Mouse (Mus musculus) urinary bladder, postnatal 14 days (tissue): ENCODE data around the gene Atf2.
"Not testable (repeated sequence)": the region's sequence is repeated elsewhere in the genome, so short reads cannot be mapped to it uniquely, and the experiment has no call there.

Source experiments
- DNase-seq: peaks from one replicate; pipeline ENCODE4 v3.0.0; 2021; ENCODE audit warnings: low spot score

The Atf2 gene

DNA sequence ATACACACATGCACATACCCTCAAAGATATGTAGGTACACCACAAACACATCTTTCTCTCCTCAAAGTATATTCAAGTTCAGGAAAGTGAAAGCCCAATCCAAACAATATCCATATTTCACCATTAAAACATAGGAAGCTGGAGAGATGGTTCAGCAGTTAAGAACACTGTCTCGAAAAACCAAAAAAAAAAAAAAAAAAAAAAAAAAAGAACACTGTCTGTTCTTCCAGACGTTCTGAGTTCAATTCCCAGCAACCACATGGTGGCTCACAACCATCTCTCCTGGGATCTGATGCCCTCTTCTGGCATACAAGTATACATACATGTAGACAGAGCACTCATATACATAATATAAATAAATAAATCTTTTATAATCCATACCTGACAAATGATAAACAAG lies 6.4 kb downstream of the Atf2 start:
- no peak for DNase-seq

DNA sequence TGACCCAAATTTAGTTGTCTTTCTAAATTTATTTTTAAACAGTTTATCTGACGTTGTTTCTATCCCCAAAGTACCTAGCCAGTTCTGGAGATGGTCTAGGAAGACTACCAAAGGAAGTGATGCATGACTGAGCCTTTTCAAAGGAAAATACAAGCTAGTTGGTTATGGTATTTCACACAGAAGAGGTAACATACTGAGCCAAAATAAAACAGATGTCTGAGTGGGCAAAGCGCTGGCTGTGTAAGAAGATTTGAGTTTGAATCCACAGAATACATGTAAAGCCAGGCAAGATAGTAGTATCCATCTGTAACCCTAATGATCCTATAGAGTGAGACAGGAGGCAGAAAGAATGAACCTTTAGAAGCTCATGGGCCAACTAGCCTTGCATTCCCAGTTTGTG lies 14.5 kb downstream of the Atf2 start:
- no peak for DNase-seq

DNA sequence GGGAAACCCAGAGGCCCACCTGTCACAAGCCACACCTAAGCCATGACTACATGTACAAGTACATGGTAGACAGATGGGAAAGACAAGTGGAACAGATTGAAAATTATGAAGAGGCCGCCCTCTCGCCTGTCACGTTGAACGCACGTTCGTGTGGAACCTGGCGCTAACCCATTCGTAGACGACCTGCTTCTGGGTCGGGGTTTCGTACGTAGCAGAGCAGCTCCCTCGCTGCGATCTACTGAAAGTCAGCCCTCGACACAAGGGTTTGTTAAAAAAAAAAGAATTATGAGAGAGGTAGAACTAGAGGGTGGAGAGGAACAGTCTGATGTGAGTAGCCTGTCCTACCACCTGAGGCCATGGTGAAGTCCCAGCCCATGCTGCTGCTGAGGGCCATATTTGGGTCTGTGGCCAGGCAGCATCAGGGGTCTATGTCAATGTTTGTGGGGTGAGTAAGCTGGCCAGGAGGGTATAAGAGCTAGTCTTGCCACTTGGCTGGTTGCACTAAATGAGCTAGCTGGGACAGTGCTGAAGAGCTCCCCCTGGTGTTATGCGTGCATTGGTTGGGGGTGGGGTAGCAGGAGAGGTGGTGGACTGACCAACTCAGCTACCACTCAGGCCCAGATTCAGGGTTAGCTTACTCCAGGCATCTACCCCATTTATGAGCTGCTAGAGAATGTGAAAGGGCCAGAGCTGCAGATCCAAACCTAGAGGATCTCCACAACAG lies 24.5 kb downstream of the Atf2 start:
- DNase-seq, result peak; percentile 53

DNA sequence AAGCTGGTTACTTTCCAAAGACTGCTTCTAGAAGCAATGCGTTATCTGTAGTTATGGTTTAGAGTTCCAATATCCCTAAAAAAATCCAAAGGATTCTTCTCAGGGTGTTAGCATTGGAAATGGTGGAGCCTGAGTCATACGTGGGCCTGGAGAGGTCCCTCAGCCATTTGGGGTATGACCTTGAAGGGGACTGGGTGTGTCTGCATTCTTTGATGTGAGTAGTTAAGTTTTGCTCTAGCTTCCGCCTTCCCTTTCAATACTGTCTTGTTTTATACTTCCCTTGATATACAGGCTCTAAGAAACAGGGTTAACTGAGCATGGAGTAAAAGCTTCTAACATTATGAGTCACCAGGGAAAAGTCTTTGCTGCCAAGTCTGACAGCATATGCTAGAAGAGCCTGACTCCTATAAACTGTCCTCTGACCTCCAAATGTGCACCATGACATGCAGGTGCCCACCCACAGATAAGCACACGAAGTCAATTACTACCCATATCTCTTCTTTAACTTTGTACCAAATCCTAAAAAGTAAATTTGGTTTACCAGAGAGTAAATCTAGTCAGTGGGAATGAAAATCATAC lies 32.3 kb downstream of the Atf2 start:
- no peak for DNase-seq

DNA sequence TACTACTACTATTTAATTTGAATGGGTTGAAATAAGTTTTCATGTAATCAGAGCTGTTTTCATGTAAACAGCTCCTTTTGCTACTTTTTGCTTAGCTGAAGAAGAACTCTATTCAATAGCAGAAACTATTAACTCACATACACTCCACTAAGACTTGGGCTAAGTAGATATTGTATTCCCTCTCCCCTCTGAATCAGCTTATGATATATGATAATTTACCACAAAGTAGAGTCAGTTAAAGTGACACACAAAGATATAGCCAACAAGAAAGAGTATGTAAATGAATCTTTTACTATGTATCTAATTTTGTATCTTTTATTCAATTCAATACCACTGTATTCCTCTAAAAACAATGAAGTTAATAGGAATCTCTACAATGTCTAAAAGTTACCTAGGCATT lies 35.1 kb downstream of the Atf2 start:
- DNase-seq, result no peak

GRCm38 (mm10) chr2:73856246-73856645 lies 36.2 kb downstream of the Atf2 start:
- DNase-seq, result no peak

- no peak for DNase-seq
These were observed 57.9 kb downstream of the Atf2 start for GRCm38 (mm10) chr2:73834406-73835015.

GRCm38 (mm10) chr2:73833284-73833683 lies 59.2 kb downstream of the Atf2 start:
- DNase-seq, result no peak

GRCm38 (mm10) chr2:73818742-73819141 lies 73.7 kb downstream of the Atf2 start:
- DNase-seq, result no peak

DNA sequence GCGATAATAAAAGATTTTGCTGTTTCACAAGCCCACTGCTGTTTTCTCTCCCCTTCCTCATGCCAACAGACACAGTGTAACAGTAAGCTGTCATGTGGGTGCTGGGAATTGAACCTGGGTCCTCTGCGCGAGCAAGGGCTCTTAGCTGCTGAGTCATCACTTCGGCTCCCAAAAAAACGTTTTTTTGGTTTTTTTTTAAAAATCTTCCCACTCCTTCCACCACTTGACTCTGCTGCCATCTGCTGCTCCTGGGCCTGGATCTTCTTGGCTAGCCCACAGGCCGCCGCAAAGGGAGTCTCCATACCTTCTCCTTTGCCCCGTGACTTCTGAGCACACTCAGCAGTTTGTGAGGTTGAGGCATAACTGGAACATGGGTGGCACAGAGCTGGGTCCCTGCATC lies 84.8 kb downstream of the Atf2 start:
- no peak for DNase-seq

DNA sequence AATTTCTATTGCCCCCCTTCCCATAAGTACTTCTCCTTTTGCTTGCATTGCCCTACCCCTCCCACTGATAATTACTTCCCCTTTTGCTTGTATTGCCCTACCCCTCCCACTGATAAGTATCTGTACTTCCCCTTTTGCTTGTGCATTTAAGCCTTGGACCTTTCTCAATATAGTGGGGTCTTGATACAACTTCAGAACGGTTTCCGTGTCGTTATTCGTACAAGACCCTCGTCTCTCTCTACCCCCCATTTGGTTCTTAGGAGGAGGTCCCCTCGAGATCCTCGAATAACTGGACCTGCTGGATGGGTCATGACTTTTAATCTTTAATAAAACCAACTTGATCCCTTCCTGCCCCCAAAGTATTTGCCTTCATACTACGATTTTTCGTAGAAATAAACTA lies 92.3 kb downstream of the Atf2 start:
- not testable (repeated sequence) for DNase-seq

GRCm38 (mm10) chr2:73798786-73799185 lies 93.7 kb downstream of the Atf2 start:
- no peak for DNase-seq

DNA sequence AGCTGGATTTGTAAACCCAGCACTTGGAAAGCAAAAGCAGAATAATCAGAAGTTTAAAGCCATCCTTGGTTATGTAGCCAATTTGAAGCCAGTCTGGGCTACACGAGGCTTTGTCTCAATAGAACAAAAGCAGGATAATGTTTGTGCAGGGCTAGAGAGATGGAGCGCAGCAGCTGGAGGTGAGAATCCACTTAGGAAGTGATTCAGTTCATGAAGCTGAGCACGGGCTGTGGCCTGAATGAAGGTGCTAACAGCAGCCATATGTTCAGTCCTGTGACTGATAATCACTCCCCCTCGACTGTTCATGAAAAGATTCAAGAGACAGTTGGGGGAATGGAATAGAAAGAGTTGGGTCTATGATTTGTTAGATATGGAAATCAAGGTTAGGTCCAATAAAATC lies 94.3 kb downstream of the Atf2 start:
- DNase-seq, result no peak

DNA sequence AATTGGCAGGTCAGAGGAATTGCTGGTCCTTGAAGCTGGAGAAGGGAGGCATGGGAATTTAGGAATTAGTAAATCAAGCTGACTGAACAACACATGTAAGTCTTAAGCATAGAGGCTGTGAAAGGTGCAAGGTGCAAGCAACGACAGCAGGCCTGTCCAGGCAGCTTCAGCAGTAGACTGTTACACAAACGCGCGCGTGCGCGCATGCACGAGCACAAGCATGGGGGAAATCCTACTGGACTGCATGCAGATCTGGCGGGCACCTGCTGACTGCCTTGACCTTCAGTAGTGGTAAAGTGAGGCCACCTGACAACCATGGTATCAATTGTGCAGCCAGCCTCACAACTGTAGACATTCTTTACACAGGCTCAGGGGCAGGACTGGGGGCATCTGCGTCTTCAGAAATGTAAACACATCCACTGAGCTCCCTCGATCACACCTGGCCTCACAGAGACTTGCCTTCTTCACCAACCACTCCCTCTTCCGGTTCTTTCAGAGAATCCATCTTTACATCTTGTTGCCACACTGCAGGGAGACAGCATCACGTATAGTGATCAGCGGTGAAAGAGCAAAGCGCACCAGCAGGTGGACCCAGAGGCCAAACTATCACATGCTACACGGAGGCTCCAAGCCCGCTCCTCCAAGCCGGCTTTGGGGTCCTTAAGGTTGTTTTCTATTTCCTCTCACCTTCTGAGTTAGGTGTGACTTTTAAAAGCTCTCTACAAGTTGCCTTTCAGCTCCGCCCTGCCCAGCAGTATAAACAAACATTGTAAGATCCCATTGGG lies 100.4 kb downstream of the Atf2 start:
- DNase-seq, result no peak

DNA sequence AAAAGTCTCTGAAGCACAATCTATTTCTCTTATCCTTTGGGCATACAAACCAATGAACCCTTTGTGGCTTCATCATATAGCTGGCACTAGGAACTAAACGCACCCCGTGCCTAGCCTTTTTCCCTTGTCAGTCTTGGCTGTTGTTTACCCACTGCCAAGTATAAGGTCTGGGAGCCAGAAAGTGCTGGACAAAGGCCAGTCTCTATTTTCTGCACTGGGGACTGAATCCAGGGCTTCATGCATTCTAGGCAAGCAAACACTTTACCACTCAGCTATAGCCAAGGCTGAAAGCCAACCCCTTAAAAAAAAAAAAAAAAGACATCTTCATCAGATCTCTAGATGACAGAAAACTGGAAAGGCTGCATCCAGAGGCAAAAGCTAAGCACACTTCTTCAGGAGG lies 102.1 kb downstream of the Atf2 start:
- DNase-seq, result no peak

DNA sequence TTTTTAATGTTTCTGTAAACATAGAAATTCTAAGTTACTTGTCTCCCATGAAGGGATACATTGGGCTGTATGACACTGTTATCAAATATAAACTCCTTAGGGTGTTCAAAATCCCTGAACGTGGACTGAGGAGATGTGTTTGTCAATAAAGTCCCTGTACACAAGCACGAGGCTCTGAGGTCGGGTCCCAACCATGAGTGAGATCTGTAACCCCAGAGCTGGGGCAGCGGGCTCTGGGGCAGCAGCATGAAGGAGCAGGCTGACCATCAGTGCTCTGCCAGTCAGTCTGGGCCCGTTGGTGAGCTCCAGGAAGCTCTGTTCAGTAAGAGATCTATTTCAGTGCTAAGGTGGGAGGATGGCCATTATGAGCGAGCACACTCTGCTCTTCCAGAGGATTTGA lies 104.0 kb downstream of the Atf2 start:
- DNase-seq, result no peak

- no peak for DNase-seq
These were observed 110.0 kb downstream of the Atf2 start for GRCm38 (mm10) chr2:73782371-73782905.

- no peak for DNase-seq
These were observed 112.0 kb downstream of the Atf2 start for GRCm38 (mm10) chr2:73780321-73781010.

- DNase-seq, result no peak
These were observed 112.6 kb downstream of the Atf2 start for GRCm38 (mm10) chr2:73779796-73780195.

DNA sequence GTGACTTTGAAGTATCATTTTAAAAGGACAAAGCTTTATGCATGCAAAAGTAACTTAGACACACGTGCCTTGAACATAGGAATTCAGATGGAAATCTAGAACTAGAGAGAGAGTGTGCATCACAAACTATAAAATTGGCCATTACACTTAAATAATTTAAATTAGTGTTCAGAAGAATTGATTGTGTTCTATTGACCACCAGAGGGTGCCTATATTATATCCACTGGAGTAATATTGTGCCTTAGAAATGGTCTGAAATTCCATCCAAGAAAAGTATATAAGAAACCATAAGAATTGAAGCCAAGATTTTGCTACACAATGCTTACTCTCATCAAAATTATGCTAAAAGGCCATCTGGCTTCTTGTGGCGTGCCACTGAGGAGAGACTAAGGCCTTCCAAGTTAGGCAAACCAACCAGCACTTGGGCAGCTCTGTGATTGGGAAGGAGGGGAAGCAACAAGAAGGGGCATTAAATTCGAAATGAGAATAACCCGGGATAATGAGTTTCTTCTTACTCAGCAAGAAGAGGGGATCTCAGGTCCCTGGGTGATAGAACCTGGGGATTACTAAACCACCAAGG lies 113.3 kb downstream of the Atf2 start:
- no peak for DNase-seq

- no peak for DNase-seq
These were observed 115.5 kb downstream of the Atf2 start for GRCm38 (mm10) chr2:73776936-73777335.
